Mouse (Mus musculus): ENCODE data around the gene Chmp6. TPM values are rescaled to one million over a fixed set of nuclear protein-coding genes. Genes with fewer than 3 reads are reported as not detected.
A peak's percentile ranks its signal among the peaks of the same experiment; 100 is the strongest.

The Chmp6 gene
- polyA plus RNA-seq, 1 experiment from 2014 or later: 89.9 TPM

GRCm38 (mm10) chr11:119891601-119892215, 21.5 kb upstream of the Chmp6 start:
- H3K36me3 ChIP-seq (ENCODE audit: insufficient read depth, low read length): peaks cover 18% of the 10 kb centered on the region; the same call in 1 of the 2 replicates
- DNase-seq (ENCODE audit: low spot score): no peak

DNA sequence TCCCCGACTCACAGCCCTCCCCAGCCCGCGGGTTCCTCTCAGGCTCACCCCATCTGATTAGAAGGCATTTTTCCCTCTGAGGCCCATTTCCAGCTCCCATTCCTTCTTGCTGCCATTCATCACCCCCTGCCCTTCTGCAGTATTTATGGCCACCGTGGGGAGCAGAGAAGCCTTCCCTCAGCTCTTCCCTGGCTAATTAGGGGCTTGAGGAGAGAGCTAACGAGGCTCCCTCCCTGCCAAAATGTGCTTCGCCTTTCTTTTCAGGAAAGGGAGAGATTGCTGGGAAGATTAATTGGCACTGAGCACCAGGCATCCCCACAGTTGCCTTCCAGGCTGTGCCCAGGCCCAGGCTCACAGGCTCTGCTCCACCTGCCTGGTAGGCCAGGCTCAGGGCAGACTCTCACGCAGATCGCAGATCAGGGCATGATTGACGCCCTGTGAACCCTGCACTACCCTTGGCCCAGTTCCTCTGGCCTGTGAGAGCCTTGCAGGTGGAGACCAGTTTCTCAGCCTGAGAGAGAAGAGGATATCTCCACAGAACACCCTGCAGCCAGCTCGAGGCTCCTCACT, 19.5 kb upstream of the Chmp6 start:
- Histone ChIP-seq H3K4me2 (replicated peaks; ENCODE audit: low read depth, low read length) (no peak overlapping the region), H3K4me1 (ENCODE audit: insufficient read depth, low read depth, low read length) (no peaks in the 10 kb centered on the region), H3K36me3 (ENCODE audit: insufficient read depth, low read length) (peaks cover 22% of the 10 kb centered on the region), H3K4me3 (ENCODE audit: low read depth, low read length) (no peak overlapping the region), H3K27ac (ENCODE audit: low read length) (no peak overlapping the region), H3K27me3 (replicated peaks; ENCODE audit: insufficient read depth, low read length) (no peaks in the 10 kb centered on the region), H3K9ac (replicated peaks; ENCODE audit: low read depth) (no peak overlapping the region), H3K9me3 (ENCODE audit: low read length) (no peaks in the 10 kb centered on the region)
- no peak for DNase-seq (ENCODE audit: low spot score)
- TF ChIP-seq CTCF (IDR thresholded peaks at IDR 0.05) (no peak), EP300 (IDR thresholded peaks at IDR 0.05) (no peak)
- 84% methylated on average over 10 of the region's 10 CpGs for WGBS
- ATAC-seq: no peak

More at GRCm38 (mm10) chr11:119891601-119892215, 21.5 kb upstream of the Chmp6 start:
- H3K9ac ChIP-seq (replicated peaks; ENCODE audit: low read depth): no peak overlapping the region
- WGBS: 84% methylated on average over 7 of the region's 7 CpGs
- H3K4me1 ChIP-seq (ENCODE audit: insufficient read depth, low read depth, low read length): no peaks in the 10 kb centered on the region
- H3K4me2 ChIP-seq (replicated peaks; ENCODE audit: low read depth, low read length): no peak overlapping the region
- H3K27me3 ChIP-seq (replicated peaks; ENCODE audit: insufficient read depth, low read length): no peaks in the 10 kb centered on the region
- ATAC-seq: no peak
- H3K27ac ChIP-seq (ENCODE audit: low read length): no peak overlapping the region
- no peak for TF ChIP-seq EP300 (IDR thresholded peaks at IDR 0.05)
- TF ChIP-seq CTCF (IDR thresholded peaks at IDR 0.05): no peak
- H3K4me3 ChIP-seq (ENCODE audit: low read depth, low read length): no peak overlapping the region
- H3K9me3 ChIP-seq (ENCODE audit: low read length): no peaks in the 10 kb centered on the region

DNA sequence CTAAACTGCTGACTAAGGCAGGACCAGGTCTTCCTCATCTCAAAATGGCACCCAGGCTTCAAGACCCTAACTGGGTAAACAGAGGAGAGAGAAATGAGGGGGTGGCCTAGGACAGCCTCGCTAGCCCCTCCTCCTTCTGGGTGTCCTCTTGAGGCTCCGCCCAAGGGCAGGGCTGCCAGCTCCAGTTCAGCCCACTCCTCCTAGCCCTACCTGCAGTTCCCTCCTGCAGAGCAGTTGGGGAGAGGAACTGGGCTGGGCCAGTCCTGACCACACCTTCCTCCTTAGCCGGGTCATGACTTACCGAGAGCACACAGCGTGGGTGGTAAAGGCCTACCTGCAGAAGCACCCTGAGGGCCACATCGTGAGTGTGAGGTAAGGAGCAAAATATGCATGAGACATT, 18.6 kb upstream of the Chmp6 start:
- Histone ChIP-seq H3K9ac (replicated peaks; ENCODE audit: low read depth) (no peak overlapping the region), H3K4me2 (replicated peaks; ENCODE audit: low read depth, low read length) (no peak overlapping the region), H3K4me1 (ENCODE audit: insufficient read depth, low read depth, low read length) (no peaks in the 10 kb centered on the region), H3K27me3 (replicated peaks; ENCODE audit: insufficient read depth, low read length) (no peaks in the 10 kb centered on the region), H3K36me3 (ENCODE audit: insufficient read depth, low read length) (peaks cover 19% of the 10 kb centered on the region), H3K27ac (ENCODE audit: low read length) (no peak overlapping the region), H3K9me3 (ENCODE audit: low read length) (no peaks in the 10 kb centered on the region), H3K4me3 (ENCODE audit: low read depth, low read length) (no peak overlapping the region)
- peak; percentile 46 for DNase-seq (ENCODE audit: low spot score)
- 48% methylated on average over 6 of the region's 6 CpGs for WGBS
- TF ChIP-seq CTCF (IDR thresholded peaks at IDR 0.05): no peak
- no peak for TF ChIP-seq EP300 (IDR thresholded peaks at IDR 0.05)
- peak; percentile 73 for ATAC-seq

- H3K4me2 ChIP-seq (replicated peaks; ENCODE audit: low read depth, low read length): no peak overlapping the region
- TF ChIP-seq EP300 (IDR thresholded peaks at IDR 0.05) (no peak), CTCF (IDR thresholded peaks at IDR 0.05) (no peak)
- 86% methylated on average over 9 of the region's 9 CpGs for WGBS
- no peak for ATAC-seq
- no peaks in the 10 kb centered on the region for H3K9me3 ChIP-seq (ENCODE audit: low read length)
- peaks cover 11% of the 10 kb centered on the region; the same call in 1 of the 2 replicates for H3K36me3 ChIP-seq (ENCODE audit: insufficient read depth, low read length)
- H3K27me3 ChIP-seq (replicated peaks; ENCODE audit: insufficient read depth, low read length): no peaks in the 10 kb centered on the region
- no peak overlapping the region for H3K27ac ChIP-seq (ENCODE audit: low read length)
- H3K9ac ChIP-seq (replicated peaks; ENCODE audit: low read depth): no peak overlapping the region
- no peak for DNase-seq (ENCODE audit: low spot score)
- no peak overlapping the region for H3K4me3 ChIP-seq (ENCODE audit: low read depth, low read length)
- H3K4me1 ChIP-seq (ENCODE audit: insufficient read depth, low read depth, low read length): no peaks in the 10 kb centered on the region
Observed at GRCm38 (mm10) chr11:119897041-119897440, 16.2 kb upstream of the Chmp6 start.

DNA sequence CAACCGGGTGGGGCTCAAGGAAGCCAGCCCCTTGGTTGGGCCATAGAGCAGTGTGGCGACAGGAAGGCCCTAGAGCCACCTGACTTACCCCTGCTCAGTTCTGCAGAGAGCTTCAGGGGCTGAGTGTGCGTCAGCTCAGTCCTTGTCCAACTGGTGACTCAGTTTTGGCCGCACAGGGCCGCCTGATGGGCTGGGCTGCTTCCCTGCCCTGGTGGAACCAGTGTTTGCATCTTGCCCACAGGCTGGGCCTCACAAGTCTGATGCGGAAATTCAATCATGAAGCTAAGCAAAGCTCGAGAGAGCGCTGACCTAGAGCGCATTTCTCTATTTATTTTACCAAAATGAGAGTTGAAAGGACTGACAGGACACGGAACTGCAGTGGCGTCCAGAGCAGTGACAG, 14.3 kb upstream of the Chmp6 start:
- ATAC-seq (peak; percentile 37; the same call in 1 of the 2 replicates), DNase-seq (ENCODE audit: low spot score) (no peak)
- H3K4me3 ChIP-seq (ENCODE audit: low read depth, low read length): no peak overlapping the region
- H3K36me3 ChIP-seq (ENCODE audit: insufficient read depth, low read length): peaks cover 10% of the 10 kb centered on the region; the same call in 1 of the 2 replicates
- 81% methylated on average over 11 of the region's 11 CpGs for WGBS
- no peaks in the 10 kb centered on the region for H3K4me1 ChIP-seq (ENCODE audit: insufficient read depth, low read depth, low read length)
- H3K27me3 ChIP-seq (replicated peaks; ENCODE audit: insufficient read depth, low read length): no peaks in the 10 kb centered on the region
- no peak overlapping the region for H3K9ac ChIP-seq (replicated peaks; ENCODE audit: low read depth)
- H3K27ac ChIP-seq (ENCODE audit: low read length): no peak overlapping the region
- TF ChIP-seq EP300 (IDR thresholded peaks at IDR 0.05) (no peak), CTCF (IDR thresholded peaks at IDR 0.05) (no peak)
- no peak overlapping the region for H3K4me2 ChIP-seq (replicated peaks; ENCODE audit: low read depth, low read length)
- no peaks in the 10 kb centered on the region for H3K9me3 ChIP-seq (ENCODE audit: low read length)

DNA sequence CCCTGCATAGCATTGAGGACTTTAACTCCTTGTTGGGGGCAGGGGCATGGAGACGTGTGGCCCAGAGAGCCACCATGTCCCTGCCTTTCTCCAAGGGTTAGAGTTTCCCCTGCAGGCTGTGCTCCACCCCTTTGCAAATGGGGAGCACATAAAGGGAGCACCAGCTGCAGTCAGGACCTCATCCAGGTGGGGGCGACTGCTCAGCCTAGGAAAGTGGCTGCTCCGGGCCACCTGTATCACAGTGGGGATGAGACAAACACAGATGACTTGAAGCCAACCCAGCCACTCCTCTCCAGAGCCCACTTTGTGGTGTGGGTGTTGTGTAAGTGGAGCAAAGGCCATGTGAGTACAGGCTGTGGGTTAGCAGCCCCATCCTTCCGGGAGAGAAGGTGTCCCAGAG, 12.1 kb upstream of the Chmp6 start:
- Histone ChIP-seq H3K9me3 (ENCODE audit: low read length) (no peaks in the 10 kb centered on the region), H3K27ac (ENCODE audit: low read length) (no peak overlapping the region), H3K4me3 (ENCODE audit: low read depth, low read length) (no peak overlapping the region), H3K27me3 (replicated peaks; ENCODE audit: insufficient read depth, low read length) (no peaks in the 10 kb centered on the region), H3K4me1 (ENCODE audit: insufficient read depth, low read depth, low read length) (no peaks in the 10 kb centered on the region), H3K4me2 (replicated peaks; ENCODE audit: low read depth, low read length) (no peak overlapping the region), H3K9ac (replicated peaks; ENCODE audit: low read depth) (no peak overlapping the region), H3K36me3 (ENCODE audit: insufficient read depth, low read length) (peaks cover 10% of the 10 kb centered on the region; the same call in 1 of the 2 replicates)
- TF ChIP-seq EP300 (IDR thresholded peaks at IDR 0.05): no peak
- TF ChIP-seq CTCF (IDR thresholded peaks at IDR 0.05): no peak
- DNase-seq (ENCODE audit: low spot score): no peak
- ATAC-seq: no peak
- 67% methylated on average over 4 of the region's 4 CpGs for WGBS

All from lung, postnatal 0 days (tissue).